Mouse (Mus musculus) forebrain, embryonic 10.5 days (tissue): ENCODE results near the gene Pdpn. TPM values are rescaled to one million over a fixed set of nuclear protein-coding genes. Genes with fewer than 3 reads are reported as not detected.

Experiments used
- DNase-seq: peaks from one replicate; pipeline ENCODE4 v3.0.0-alpha.2; 2017; ENCODE audit warnings: low spot score; ENCODE audit errors: extremely low spot score
- H3K27ac ChIP-seq: fragments of 300-500 bp; sonication (generic); 2 replicates; pipeline ENCODE4 v1.5.1; 2016; ENCODE audit warnings: mild to moderate bottlenecking
- H3K27me3 ChIP-seq: fragments of 300-500 bp; sonication (generic); 2 replicates; pipeline ENCODE4 v1.6.1; 2016; ENCODE audit warnings: mild to moderate bottlenecking; ENCODE audit not compliant: poor library complexity, severe bottlenecking
- H3K36me3 ChIP-seq: fragments of 300-500 bp; sonication (generic); replicated peaks from 2 replicates; pipeline ENCODE4 v1.6.1; 2016; ENCODE audit warnings: mild to moderate bottlenecking, moderate library complexity
- H3K4me1 ChIP-seq: fragments of 300-500 bp; sonication (generic); 2 replicates; pipeline ENCODE4 v1.6.1; 2016
- H3K4me3 ChIP-seq: fragments of 300-500 bp; sonication (generic); 2 replicates; pipeline ENCODE4 v1.5.1; 2016; ENCODE audit warnings: mild to moderate bottlenecking, moderate library complexity
- H3K9me3 ChIP-seq: fragments of 300-500 bp; sonication (generic); 2 replicates; pipeline ENCODE4 v1.6.1; 2016; ENCODE audit warnings: mild to moderate bottlenecking, moderate library complexity
- WGBS: fragments of 180-500 bp; shearing (Covaris S2); methylation state at CpG from one replicate; pipeline ENCODE4 v1.1.7; 2016; 5-methylcytosine and 5-hydroxymethylcytosine counted together
- polyA plus RNA-seq: library from polyadenylated mRNA; unstranded; fragments of >200 nt; fragmentation: Nextera tagmentation; extraction: Ambion mirVana; gene quantifications from 2 replicates; pipeline ENCODE4 v1.2.1, GENCODE M21; 2016

Gene Pdpn
- polyA plus RNA-seq, 1 experiment from 2014 or later: 64.9 TPM

- WGBS: 69% methylated on average over 8 of the region's 8 CpGs
- Histone ChIP-seq H3K9me3 (no peaks in the 10 kb centered on the region), H3K4me1 (peaks cover 21% of the 10 kb centered on the region), H3K4me3 (no peak overlapping the region), H3K27me3 (no peaks in the 10 kb centered on the region), H3K36me3 (no peaks in the 10 kb centered on the region), H3K27ac (no peak overlapping the region)
- DNase-seq: no peak
Measured at GRCm38 (mm10) chr4:143259718-143260349, 39.5 kb downstream of the Pdpn start.

GRCm38 (mm10) chr4:143258517-143258916, 40.8 kb downstream of the Pdpn start:
- H3K9me3 ChIP-seq: no peaks in the 10 kb centered on the region
- H3K27ac ChIP-seq: no peak overlapping the region
- DNase-seq: peak; percentile 83
- WGBS: 34% methylated on average over 19 of the region's 19 CpGs
- peak overlapping the region; percentile 20 for H3K4me3 ChIP-seq
- H3K27me3 ChIP-seq: no peaks in the 10 kb centered on the region
- no peaks in the 10 kb centered on the region for H3K36me3 ChIP-seq
- peaks cover 21% of the 10 kb centered on the region for H3K4me1 ChIP-seq

- WGBS: 61% methylated on average over 6 of the region's 6 CpGs
Measured at GRCm38 (mm10) chr4:143257971-143258370, 41.4 kb downstream of the Pdpn start.

GRCm38 (mm10) chr4:143255541-143255940, 43.8 kb downstream of the Pdpn start:
- Histone ChIP-seq H3K27me3 (no peaks in the 10 kb centered on the region), H3K9me3 (0 out of 2 replicates have a peak, but pooled peaks cover 3% of the 10 kb centered on the region), H3K4me3 (no peak overlapping the region), H3K4me1 (peaks cover 21% of the 10 kb centered on the region), H3K36me3 (no peaks in the 10 kb centered on the region), H3K27ac (no peak overlapping the region)
- no peak for DNase-seq
- WGBS: 91% methylated on average over 8 of the region's 8 CpGs

More at GRCm38 (mm10) chr4:143257971-143258370, 41.4 kb downstream of the Pdpn start:
- no peaks in the 10 kb centered on the region for H3K27me3 ChIP-seq
- no peaks in the 10 kb centered on the region for H3K36me3 ChIP-seq
- no peak overlapping the region for H3K27ac ChIP-seq
- peaks cover 21% of the 10 kb centered on the region for H3K4me1 ChIP-seq
- DNase-seq: no peak
- H3K4me3 ChIP-seq: no peak overlapping the region
- no peaks in the 10 kb centered on the region for H3K9me3 ChIP-seq

GRCm38 (mm10) chr4:143253356-143253755, 46.0 kb downstream of the Pdpn start:
- Histone ChIP-seq H3K4me1 (peaks cover 2% of the 10 kb centered on the region), H3K36me3 (no peaks in the 10 kb centered on the region), H3K27me3 (no peaks in the 10 kb centered on the region), H3K27ac (no peak overlapping the region), H3K9me3 (0 out of 2 replicates have a peak, but pooled peaks cover 3% of the 10 kb centered on the region), H3K4me3 (no peak overlapping the region)
- DNase-seq: no peak
- 87% methylated on average over 1 of the region's 1 CpGs for WGBS

- no peaks in the 10 kb centered on the region for H3K36me3 ChIP-seq
- H3K4me1 ChIP-seq: no peaks in the 10 kb centered on the region
- no peak overlapping the region for H3K27ac ChIP-seq
- 0 out of 2 replicates have a peak, but pooled peaks cover 3% of the 10 kb centered on the region for H3K9me3 ChIP-seq
- 81% methylated on average over 5 of the region's 5 CpGs for WGBS
- no peak overlapping the region for H3K4me3 ChIP-seq
- DNase-seq: no peak
- no peaks in the 10 kb centered on the region for H3K27me3 ChIP-seq
Measured at GRCm38 (mm10) chr4:143248050-143248449, 51.3 kb downstream of the Pdpn start.

- WGBS: 85% methylated on average over 9 of the region's 9 CpGs
- Histone ChIP-seq H3K27me3 (no peaks in the 10 kb centered on the region), H3K4me1 (peaks cover 5% of the 10 kb centered on the region), H3K36me3 (no peaks in the 10 kb centered on the region), H3K4me3 (no peak overlapping the region), H3K9me3 (no peaks in the 10 kb centered on the region), H3K27ac (no peak overlapping the region)
- no peak for DNase-seq
Measured at GRCm38 (mm10) chr4:143241294-143241693, 58.1 kb downstream of the Pdpn start.

GRCm38 (mm10) chr4:143239615-143240201, 59.7 kb downstream of the Pdpn start:
- Histone ChIP-seq H3K27ac (no peak overlapping the region), H3K9me3 (peaks cover under 1% of the 10 kb centered on the region; the same call in 1 of the 2 replicates), H3K27me3 (no peaks in the 10 kb centered on the region), H3K36me3 (no peaks in the 10 kb centered on the region), H3K4me3 (no peak overlapping the region), H3K4me1 (peaks cover 5% of the 10 kb centered on the region)
- 92% methylated on average over 9 of the region's 9 CpGs for WGBS
- no peak for DNase-seq

GRCm38 (mm10) chr4:143239117-143239516, 60.2 kb downstream of the Pdpn start:
- H3K4me1 ChIP-seq: peaks cover 5% of the 10 kb centered on the region

GRCm38 (mm10) chr4:143238241-143239031, 60.9 kb downstream of the Pdpn start:
- no peak for DNase-seq
- Histone ChIP-seq H3K27ac (no peak overlapping the region), H3K4me1 (peaks cover 5% of the 10 kb centered on the region), H3K4me3 (no peak overlapping the region), H3K27me3 (no peaks in the 10 kb centered on the region), H3K36me3 (no peaks in the 10 kb centered on the region), H3K9me3 (peaks cover 5% of the 10 kb centered on the region; the same call in 1 of the 2 replicates)
- 33% methylated on average over 23 of the region's 23 CpGs for WGBS

More at GRCm38 (mm10) chr4:143239117-143239516, 60.2 kb downstream of the Pdpn start:
- H3K27me3 ChIP-seq: no peaks in the 10 kb centered on the region
- no peak overlapping the region for H3K4me3 ChIP-seq
- no peak for DNase-seq
- 92% methylated on average over 5 of the region's 5 CpGs for WGBS
- no peak overlapping the region for H3K27ac ChIP-seq
- H3K36me3 ChIP-seq: no peaks in the 10 kb centered on the region
- H3K9me3 ChIP-seq: peaks cover 5% of the 10 kb centered on the region; the same call in 1 of the 2 replicates

- Histone ChIP-seq H3K36me3 (no peaks in the 10 kb centered on the region), H3K4me1 (no peaks in the 10 kb centered on the region), H3K27ac (no peak overlapping the region), H3K4me3 (no peak overlapping the region), H3K27me3 (no peaks in the 10 kb centered on the region), H3K9me3 (peaks cover 5% of the 10 kb centered on the region; the same call in 1 of the 2 replicates)
- WGBS: 91% methylated on average over 10 of the region's 10 CpGs
- no peak for DNase-seq
Measured at GRCm38 (mm10) chr4:143231790-143232422, 67.5 kb downstream of the Pdpn start.

- no peak overlapping the region for H3K27ac ChIP-seq
- DNase-seq: no peak
- H3K4me3 ChIP-seq: no peak overlapping the region
- WGBS: 87% methylated on average over 3 of the region's 3 CpGs
- H3K9me3 ChIP-seq: peaks cover 5% of the 10 kb centered on the region; the same call in 1 of the 2 replicates
- H3K36me3 ChIP-seq: no peaks in the 10 kb centered on the region
- H3K4me1 ChIP-seq: no peaks in the 10 kb centered on the region
- H3K27me3 ChIP-seq: no peaks in the 10 kb centered on the region
Measured at GRCm38 (mm10) chr4:143231110-143231509, 68.3 kb downstream of the Pdpn start.
